Mouse (Mus musculus): Measurements from ENCODE around the gene Dapp1.
"Not testable (repeated sequence)": the region's sequence is repeated elsewhere in the genome, so short reads cannot be mapped to it uniquely, and the experiment has no call there.

Gene Dapp1

GRCm38 (mm10) chr3:137980435-137981381, 637 bp downstream of the Dapp1 start:
- DNase-seq = no peak

DNA sequence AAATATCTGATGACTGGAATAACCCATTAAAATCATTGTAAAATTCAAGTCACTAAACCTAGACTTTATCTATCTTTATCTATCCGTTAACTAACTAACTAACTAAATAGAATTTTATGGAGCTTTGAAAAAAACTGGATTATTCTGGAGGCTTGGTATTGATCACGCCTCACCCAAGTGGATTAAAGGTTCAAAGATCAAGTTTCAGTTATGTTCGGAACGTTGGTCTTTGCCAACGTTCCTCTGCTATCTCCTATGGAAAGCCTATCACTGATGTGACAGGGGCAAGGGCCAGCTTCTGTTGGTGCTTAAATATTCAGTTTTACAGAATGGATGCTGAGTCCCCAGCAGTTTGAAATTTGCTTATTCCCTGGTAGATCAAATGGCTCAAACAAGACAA, 3.1 kb downstream of the Dapp1 start:
- DNase-seq = no peak

- no peak for DNase-seq
Measured at GRCm38 (mm10) chr3:137977629-137978041, 3.7 kb downstream of the Dapp1 start.

DNA sequence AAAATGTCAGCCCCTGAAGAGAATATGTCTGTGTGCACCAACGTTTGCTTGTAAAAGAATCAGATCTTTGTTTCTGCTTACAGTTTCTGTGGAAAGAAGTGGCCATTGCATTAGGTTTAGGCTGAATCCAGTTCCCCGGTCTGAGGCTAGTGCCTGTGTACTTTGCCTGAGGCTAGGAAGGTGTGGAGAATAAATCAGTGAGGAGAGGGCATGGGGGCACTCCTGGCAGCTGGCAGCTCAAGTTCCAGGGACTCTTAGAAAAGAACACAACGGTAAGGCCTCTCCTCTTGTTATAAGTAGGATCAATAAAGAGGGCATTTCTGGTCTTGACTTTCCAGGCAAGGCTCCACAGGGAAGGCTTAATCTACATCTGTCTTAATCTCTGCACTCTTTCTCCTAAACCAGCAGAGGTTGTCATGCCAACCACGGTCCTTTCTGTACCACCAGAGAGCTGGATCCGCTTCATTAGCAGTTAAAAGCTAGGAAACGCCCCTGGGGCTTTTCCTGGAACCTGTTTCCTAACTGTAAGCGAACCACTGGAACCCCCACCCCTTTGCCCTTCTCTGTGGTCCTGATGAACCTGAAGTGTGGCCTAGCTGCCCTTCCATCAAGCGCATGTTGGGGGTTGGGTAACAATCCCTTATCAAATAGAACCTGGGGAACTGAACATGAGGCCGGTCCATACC, 4.3 kb downstream of the Dapp1 start:
- DNase-seq = no peak

DNA sequence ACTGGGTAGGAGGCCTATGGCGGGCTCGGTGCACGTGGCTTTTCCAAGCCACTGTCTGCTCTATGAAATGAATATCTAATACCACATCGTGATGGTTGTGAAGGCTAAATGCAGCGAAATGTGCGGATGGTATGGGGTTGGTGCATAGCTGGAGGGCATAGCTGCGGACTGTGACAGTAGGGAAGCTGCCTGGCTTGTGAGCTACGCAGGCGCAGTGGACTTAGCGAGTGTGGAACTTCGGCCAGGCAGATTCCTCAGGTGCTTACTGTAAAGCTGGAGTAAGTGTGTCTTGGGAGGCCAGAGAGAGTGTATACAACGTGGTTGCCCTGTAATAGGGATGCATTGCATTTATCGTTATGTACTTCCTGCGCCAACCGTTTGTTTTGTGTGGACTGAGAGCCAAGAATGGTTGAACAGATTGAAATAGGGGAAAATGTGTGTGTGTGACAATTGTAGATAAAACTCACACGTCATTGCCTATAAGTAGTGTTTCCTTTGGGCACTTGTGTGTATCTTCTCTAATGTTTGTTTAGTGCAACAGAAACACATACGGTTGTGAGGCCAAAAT, 5.4 kb downstream of the Dapp1 start:
- DNase-seq = no peak

DNA sequence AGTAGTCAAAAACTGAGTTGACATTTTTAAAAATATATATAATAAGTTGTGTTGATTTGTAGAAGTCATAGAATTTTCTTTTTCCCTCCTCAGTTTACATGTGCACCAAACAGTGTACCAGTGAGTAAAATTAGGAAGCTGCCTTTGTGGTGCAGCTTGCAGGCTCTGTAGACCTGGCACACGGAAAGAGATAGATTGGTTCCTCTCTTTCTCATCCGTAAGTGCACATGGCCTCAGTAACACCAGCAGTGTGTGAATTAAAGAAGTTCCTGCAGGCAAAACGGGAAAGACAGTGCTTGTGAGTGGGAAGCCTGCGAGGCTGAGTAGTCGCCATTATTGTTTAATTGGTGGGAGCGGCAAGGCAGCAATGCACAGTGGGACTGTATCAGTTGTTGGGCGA, 5.9 kb downstream of the Dapp1 start:
- DNase-seq = no peak

- DNase-seq = no peak
Measured at GRCm38 (mm10) chr3:137974306-137974705, 7.0 kb downstream of the Dapp1 start.

DNA sequence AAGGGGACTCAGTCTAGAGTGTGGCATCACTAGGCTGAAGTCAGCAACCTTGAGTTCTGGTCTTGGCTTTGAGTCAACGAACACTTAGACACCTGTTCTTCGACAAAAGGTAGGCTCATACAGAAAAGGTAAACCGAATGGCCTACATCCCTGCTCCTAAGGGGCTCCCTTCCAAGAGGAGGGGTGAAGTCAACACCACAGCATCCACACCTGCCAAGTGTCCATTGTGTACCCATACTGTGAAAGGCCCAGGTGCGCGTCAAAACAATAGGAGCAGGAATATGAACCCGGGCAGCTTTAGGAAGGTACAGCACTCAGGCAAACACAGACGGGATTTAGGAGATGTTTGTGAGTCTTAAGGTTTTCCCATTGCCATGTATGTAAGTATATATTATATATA, 8.4 kb downstream of the Dapp1 start:
- DNase-seq = no peak

DNA sequence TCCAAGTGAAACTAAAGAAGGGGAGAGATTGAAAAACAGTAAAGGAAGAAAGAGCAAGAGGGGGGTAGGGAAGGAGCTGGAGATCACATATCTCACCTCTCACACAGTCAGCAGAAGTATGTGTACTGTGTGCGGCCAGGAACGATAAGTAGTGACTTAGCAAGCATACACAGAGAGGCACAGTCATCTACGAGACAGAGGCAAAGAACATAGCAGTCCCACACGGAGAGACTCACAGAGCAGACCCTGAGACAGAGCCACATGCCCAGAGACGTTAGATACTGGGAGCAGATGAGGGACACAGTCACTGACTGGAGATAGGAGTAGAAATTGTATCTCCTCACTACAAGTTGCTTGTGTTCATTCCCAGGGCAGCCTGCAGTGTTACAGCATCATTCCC, 9.1 kb downstream of the Dapp1 start:
- DNase-seq = no peak

DNA sequence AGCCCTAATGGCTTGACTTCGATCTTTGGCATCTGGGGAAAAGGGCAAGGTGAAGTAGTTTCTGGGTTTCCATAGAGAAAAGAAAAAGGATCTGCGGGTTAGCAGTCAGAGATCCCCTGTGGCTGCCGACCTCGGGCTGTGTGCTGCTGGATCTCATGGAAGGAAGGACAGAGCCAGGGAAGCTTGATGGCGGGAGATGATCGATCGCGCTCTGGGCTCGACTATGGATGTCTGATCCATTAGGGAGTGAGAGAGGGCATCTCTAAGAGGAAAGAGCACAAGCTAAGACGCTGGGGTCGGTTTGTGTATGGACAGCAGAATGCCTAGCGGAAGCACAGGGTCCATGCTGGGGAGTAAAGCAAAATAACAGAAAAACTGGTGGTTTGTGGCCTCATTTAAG, 11.4 kb downstream of the Dapp1 start:
- peak; percentile 58 to 61 for DNase-seq

DNA sequence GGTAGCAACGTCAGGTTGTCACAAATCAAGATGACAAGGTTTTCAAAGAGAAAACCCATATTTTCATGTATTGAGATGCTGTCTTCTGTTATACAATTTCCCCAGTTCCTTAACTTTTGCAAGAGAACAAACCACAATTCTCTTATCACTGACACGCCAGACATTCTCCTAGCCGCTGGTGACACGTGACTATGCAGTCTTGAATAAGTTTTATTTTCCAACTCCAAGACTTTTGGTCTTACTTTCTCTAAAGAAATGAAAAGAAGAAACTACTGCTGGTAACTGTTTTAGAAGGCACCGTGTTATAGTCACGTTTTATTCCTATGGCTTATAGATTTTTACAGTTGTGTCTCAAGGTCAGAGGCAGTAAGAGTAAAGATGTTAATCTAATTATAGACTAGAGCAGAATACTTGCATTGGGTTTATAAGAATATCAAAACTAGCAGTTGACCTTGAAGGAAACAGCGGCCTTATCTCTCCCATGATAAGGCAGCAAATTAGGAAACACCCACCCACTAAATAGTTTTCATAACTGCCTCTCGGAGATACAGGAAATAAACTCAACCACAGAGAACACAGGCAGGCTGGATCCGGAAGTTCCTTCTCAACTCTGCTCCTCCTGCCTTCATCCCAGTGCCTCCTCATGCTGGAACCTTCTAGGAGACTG, 12.4 kb downstream of the Dapp1 start:
- no peak for DNase-seq

- no peak for DNase-seq
Measured at GRCm38 (mm10) chr3:137968105-137968819, 13.1 kb downstream of the Dapp1 start.

GRCm38 (mm10) chr3:137964014-137964413, 17.3 kb downstream of the Dapp1 start:
- DNase-seq = not testable (repeated sequence)

GRCm38 (mm10) chr3:137963508-137963907, 17.8 kb downstream of the Dapp1 start:
- no peak for DNase-seq

GRCm38 (mm10) chr3:137961736-137962385, 19.5 kb downstream of the Dapp1 start:
- peak; percentile 52 to 64 for DNase-seq

- peak; percentile 37 to 49 for DNase-seq
Measured at GRCm38 (mm10) chr3:137959456-137959855, 21.9 kb downstream of the Dapp1 start.

GRCm38 (mm10) chr3:137958352-137958751, 23.0 kb downstream of the Dapp1 start:
- DNase-seq = no peak

GRCm38 (mm10) chr3:137957864-137958263, 23.5 kb downstream of the Dapp1 start:
- DNase-seq = no peak

- DNase-seq = no peak
Measured at GRCm38 (mm10) chr3:137955560-137956081, 25.7 kb downstream of the Dapp1 start.

GRCm38 (mm10) chr3:137954256-137954916, 27.0 kb downstream of the Dapp1 start:
- no peak for DNase-seq
